Mouse (Mus musculus): ENCODE data around the gene Cyct. TPM values are rescaled to one million over a fixed set of nuclear protein-coding genes. Genes with fewer than 3 reads are reported as not detected.

The Cyct gene
- total RNA-seq (2015; ENCODE audit: low replicate concordance) (not detected in 2 replicates), total RNA-seq (2017; ENCODE audit: low replicate concordance) (not detected in 2 replicates)

- no peak for ATAC-seq (replicated peaks; ENCODE audit: low FRiP score, poor library complexity, severe bottlenecking)
Measured at GRCm38 (mm10) chr2:76360226-76360625, at the start of gene Cyct. Cyct (minus strand) TSS chr2:76360450.

- no peak for ATAC-seq (replicated peaks; ENCODE audit: low FRiP score, poor library complexity, severe bottlenecking)
Measured at GRCm38 (mm10) chr2:76409986-76410385, 49.7 kb upstream of the Cyct start.

GRCm38 (mm10) chr2:76409526-76409925, 49.3 kb upstream of the Cyct start:
- ATAC-seq (replicated peaks; ENCODE audit: low FRiP score, poor library complexity, severe bottlenecking), result no peak

GRCm38 (mm10) chr2:76406937-76407441, 46.7 kb upstream of the Cyct start:
- no peak for ATAC-seq (replicated peaks; ENCODE audit: low FRiP score, poor library complexity, severe bottlenecking)

- ATAC-seq (replicated peaks; ENCODE audit: low FRiP score, poor library complexity, severe bottlenecking), result no peak
Measured at GRCm38 (mm10) chr2:76406151-76406936, 46.1 kb upstream of the Cyct start, which contains the start of gene Osbpl6. Osbpl6 (plus strand) TSS chr2:76406508.

GRCm38 (mm10) chr2:76405596-76406150, 45.4 kb upstream of the Cyct start:
- ATAC-seq (replicated peaks; ENCODE audit: low FRiP score, poor library complexity, severe bottlenecking), result no peak

- no peak for ATAC-seq (replicated peaks; ENCODE audit: low FRiP score, poor library complexity, severe bottlenecking)
Measured at GRCm38 (mm10) chr2:76400178-76400577, 39.9 kb upstream of the Cyct start.

GRCm38 (mm10) chr2:76386531-76386930, 26.3 kb upstream of the Cyct start:
- ATAC-seq (replicated peaks; ENCODE audit: low FRiP score, poor library complexity, severe bottlenecking), result no peak

GRCm38 (mm10) chr2:76378646-76379045, 18.4 kb upstream of the Cyct start:
- no peak for ATAC-seq (replicated peaks; ENCODE audit: low FRiP score, poor library complexity, severe bottlenecking)

GRCm38 (mm10) chr2:76374544-76375206, 14.4 kb upstream of the Cyct start:
- ATAC-seq (replicated peaks; ENCODE audit: low FRiP score, poor library complexity, severe bottlenecking), result no peak

- no peak for ATAC-seq (replicated peaks; ENCODE audit: low FRiP score, poor library complexity, severe bottlenecking)
Measured at GRCm38 (mm10) chr2:76372244-76372643, 12.0 kb upstream of the Cyct start.

- peak; percentile 49 for ATAC-seq (replicated peaks; ENCODE audit: low FRiP score, poor library complexity, severe bottlenecking)
Measured at GRCm38 (mm10) chr2:76370656-76370922, 10.3 kb upstream of the Cyct start.

- peak; percentile 90 for ATAC-seq (replicated peaks; ENCODE audit: low FRiP score, poor library complexity, severe bottlenecking)
Measured at GRCm38 (mm10) chr2:76369821-76370655, 9.8 kb upstream of the Cyct start, which contains the start of gene Rbm45. Rbm45 (plus strand) TSS chr2:76369984.

- no peak for ATAC-seq (replicated peaks; ENCODE audit: low FRiP score, poor library complexity, severe bottlenecking)
Measured at GRCm38 (mm10) chr2:76368861-76369660, 8.8 kb upstream of the Cyct start.

- no peak for ATAC-seq (replicated peaks; ENCODE audit: low FRiP score, poor library complexity, severe bottlenecking)
Measured at GRCm38 (mm10) chr2:76367188-76367922, 7.1 kb upstream of the Cyct start.

GRCm38 (mm10) chr2:76365811-76366210, 5.6 kb upstream of the Cyct start:
- ATAC-seq (replicated peaks; ENCODE audit: low FRiP score, poor library complexity, severe bottlenecking), result no peak

- ATAC-seq (replicated peaks; ENCODE audit: low FRiP score, poor library complexity, severe bottlenecking), result no peak
Measured at GRCm38 (mm10) chr2:76362111-76362510, 1.9 kb upstream of the Cyct start.

GRCm38 (mm10) chr2:76347839-76348238, 12.4 kb downstream of the Cyct start:
- no peak for ATAC-seq (replicated peaks; ENCODE audit: low FRiP score, poor library complexity, severe bottlenecking)

Measured in erythroblast, adult 5-6 weeks (primary cell).